Mouse (Mus musculus): Measurements from ENCODE around the gene Rab36. TPM values are rescaled to one million over a fixed set of nuclear protein-coding genes. Genes with fewer than 3 reads are reported as not detected.

Gene Rab36
- total and polyA plus RNA-seq, 3 experiments, result not detected

DNA sequence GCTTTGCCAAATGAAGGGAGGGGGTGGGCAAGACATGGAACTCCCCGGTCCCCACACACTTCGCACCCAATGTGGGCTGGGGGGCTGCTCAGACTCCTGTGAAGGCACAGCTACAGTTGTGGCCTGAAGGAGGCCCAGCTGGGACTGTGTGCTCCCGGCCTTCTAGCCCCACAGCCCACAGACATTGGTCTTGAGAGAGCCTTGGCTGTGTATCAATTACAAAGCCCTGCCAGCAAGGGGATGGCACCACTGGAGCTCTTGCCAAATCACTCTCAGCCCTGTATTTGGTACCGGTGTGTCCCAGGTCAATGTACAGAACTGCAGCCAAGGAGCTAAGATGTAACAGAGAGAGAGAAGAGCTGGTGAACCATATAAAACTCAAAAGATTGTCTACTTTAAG lies 20.4 kb upstream of the Rab36 start:
- H3K9me3 ChIP-seq (replicated peaks; ENCODE audit: insufficient read depth, low read length), result no peaks in the 10 kb centered on the region

DNA sequence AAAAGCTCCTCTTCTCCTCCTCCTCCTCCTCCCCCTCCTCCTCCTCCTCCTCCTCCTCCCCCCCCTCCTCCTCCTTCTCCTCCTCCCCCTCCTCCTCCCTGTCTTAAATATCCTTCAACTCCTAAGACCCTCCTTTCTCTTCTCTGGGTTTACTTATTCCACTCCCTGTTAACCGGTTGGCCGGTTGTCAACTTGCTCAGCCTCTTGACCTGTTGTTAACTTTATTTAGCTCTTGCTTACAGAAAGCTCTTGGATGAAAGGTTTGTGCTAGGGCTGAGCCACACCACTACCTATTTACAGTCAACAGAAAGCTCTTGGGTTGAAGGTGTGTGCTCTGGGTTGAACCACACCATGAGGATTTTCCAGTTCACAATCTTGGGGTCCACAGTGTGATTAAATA lies 16.6 kb upstream of the Rab36 start:
- H3K36me3 ChIP-seq (ENCODE audit: control insufficient read depth in 1 of 2, insufficient read depth in 2 of 2, low read length in 2 of 2), result no peaks in the 10 kb centered on the region
- no peaks in the 10 kb centered on the region for H3K4me1 ChIP-seq (ENCODE audit: control insufficient read depth in 1 of 2, insufficient read depth in 2 of 2, low read length in 2 of 2)
- no peaks in the 10 kb centered on the region for H3K9me3 ChIP-seq (replicated peaks; ENCODE audit: insufficient read depth, low read length)

More for the DNA sequence above, 20.4 kb upstream of the Rab36 start:
- H3K9ac ChIP-seq (ENCODE audit: control insufficient read depth, low read depth, low read length, poor library complexity, severe bottlenecking), result no peak overlapping the region
- no peaks in the 10 kb centered on the region; a peak in 1 of 4 replicates for H3K27me3 ChIP-seq (ENCODE audit: control insufficient read depth in 1 of 2, insufficient read depth in 2 of 2, low read length in 2 of 2)
- no peaks in the 10 kb centered on the region for H3K79me2 ChIP-seq (ENCODE audit: control insufficient read depth, insufficient read depth, low read length, poor library complexity)
- no peak for DNase-seq (ENCODE audit: low read depth, low spot score)
- TF ChIP-seq JUND (IDR thresholded peaks at IDR 0.05; ENCODE audit: low read depth, low read length) (no peak), GABPA (IDR thresholded peaks at IDR 0.05; ENCODE audit: low read depth, low read length) (no peak), MYC (IDR thresholded peaks at IDR 0.05; ENCODE audit: low read depth, low read length) (no peak), MEF2A (IDR thresholded peaks at IDR 0.05; ENCODE audit: extremely low read depth, insufficient replicate concordance, low read depth, low read length, poor library complexity, severe bottlenecking) (no peak), HCFC1 (IDR thresholded peaks at IDR 0.05; ENCODE audit: low read depth, low read length) (no peak), KAT2A (conservative IDR thresholded peaks at IDR 0.05; ENCODE audit: low read depth, low read length) (no peak), POLR2A (IDR thresholded peaks at IDR 0.05; ENCODE audit: control insufficient read depth in 1 of 2, insufficient read depth in 1 of 2, low read depth in 1 of 2, low read length in 2 of 2, poor library complexity in 1 of 2) (no peak), UBTF (IDR thresholded peaks at IDR 0.05; ENCODE audit: borderline replicate concordance, insufficient read depth, low read depth, low read length) (no peak), MAZ (IDR thresholded peaks at IDR 0.05; ENCODE audit: low read depth, low read length) (no peak), BHLHE40 (IDR thresholded peaks at IDR 0.05; ENCODE audit: borderline replicate concordance, low read depth, low read length) (no peak), MAFK (IDR thresholded peaks at IDR 0.05; ENCODE audit: borderline replicate concordance, low read depth, low read length) (no peak), TCF12 (IDR thresholded peaks at IDR 0.05; ENCODE audit: low read depth, low read length) (no peak), SIN3A (IDR thresholded peaks at IDR 0.05; ENCODE audit: low read length) (no peak), RCOR1 (IDR thresholded peaks at IDR 0.05; ENCODE audit: low read depth, low read length) (no peak), NELFE (IDR thresholded peaks at IDR 0.05; ENCODE audit: low read depth, low read length) (no peak), USF1 (IDR thresholded peaks at IDR 0.05; ENCODE audit: low read depth, low read length) (no peak), MAX (IDR thresholded peaks at IDR 0.05; ENCODE audit: low read length) (no peak), ETS1 (IDR thresholded peaks at IDR 0.05; ENCODE audit: low read depth, low read length) (no peak), SMC3 (IDR thresholded peaks at IDR 0.05; ENCODE audit: low read depth, low read length) (no peak)
- H3K36me3 ChIP-seq (ENCODE audit: control insufficient read depth in 1 of 2, insufficient read depth in 2 of 2, low read length in 2 of 2), result no peaks in the 10 kb centered on the region
- no peaks in the 10 kb centered on the region for H3K4me1 ChIP-seq (ENCODE audit: control insufficient read depth in 1 of 2, insufficient read depth in 2 of 2, low read length in 2 of 2)
- no peak overlapping the region for H3K27ac ChIP-seq (ENCODE audit: control insufficient read depth, low read depth, low read length)
- H3K4me3 ChIP-seq (ENCODE audit: control insufficient read depth in 1 of 2, insufficient read depth in 1 of 2, low read depth in 2 of 2, low read length in 2 of 2), result no peak overlapping the region

More for the DNA sequence above, 16.6 kb upstream of the Rab36 start:
- no peak overlapping the region for H3K9ac ChIP-seq (ENCODE audit: control insufficient read depth, low read depth, low read length, poor library complexity, severe bottlenecking)
- no peak overlapping the region for H3K4me3 ChIP-seq (ENCODE audit: control insufficient read depth in 1 of 2, insufficient read depth in 1 of 2, low read depth in 2 of 2, low read length in 2 of 2)
- no peaks in the 10 kb centered on the region for H3K79me2 ChIP-seq (ENCODE audit: control insufficient read depth, insufficient read depth, low read length, poor library complexity)
- no peaks in the 10 kb centered on the region; a peak in 1 of 4 replicates for H3K27me3 ChIP-seq (ENCODE audit: control insufficient read depth in 1 of 2, insufficient read depth in 2 of 2, low read length in 2 of 2)
- H3K27ac ChIP-seq (ENCODE audit: control insufficient read depth, low read depth, low read length), result no peak overlapping the region
- TF ChIP-seq MXI1 (IDR thresholded peaks at IDR 0.05; ENCODE audit: low read depth, low read length) (no peak), TAL1 (IDR thresholded peaks at IDR 0.05; ENCODE audit: low read length) (no peak), BHLHE40 (IDR thresholded peaks at IDR 0.05; ENCODE audit: borderline replicate concordance, low read depth, low read length) (no peak), ELF1 (IDR thresholded peaks at IDR 0.05; ENCODE audit: low read depth, low read length) (no peak), TCF12 (IDR thresholded peaks at IDR 0.05; ENCODE audit: low read depth, low read length) (no peak), MYC (IDR thresholded peaks at IDR 0.05; ENCODE audit: low read depth, low read length) (no peak), MAFK (IDR thresholded peaks at IDR 0.05; ENCODE audit: borderline replicate concordance, low read depth, low read length) (no peak), NELFE (IDR thresholded peaks at IDR 0.05; ENCODE audit: low read depth, low read length) (no peak), SMC3 (IDR thresholded peaks at IDR 0.05; ENCODE audit: low read depth, low read length) (no peak), GABPA (IDR thresholded peaks at IDR 0.05; ENCODE audit: low read depth, low read length) (no peak), GATA1 (IDR thresholded peaks at IDR 0.05; ENCODE audit: low read depth, low read length) (no peak)
- DNase-seq (ENCODE audit: low read depth, low spot score), result no peak
